Mouse (Mus musculus) hematopoietic stem cell, adult 5-6 weeks (primary cell): ENCODE data around the gene Klhl12. TPM values are rescaled to one million over a fixed set of nuclear protein-coding genes. Genes with fewer than 3 reads are reported as not detected.

Experiments
- ATAC-seq, 2 experiments: fragments of 125-278 bp in 1 of 2; replicated peaks in 1 of 2; 2 replicates each; pipeline ENCODE4 v1.8.0; 2016 to 2017; ENCODE audit warnings: inconsistent platforms in 2 of 2, mild to moderate bottlenecking in 2 of 2, moderate number of reproducible peaks in 2 of 2, low read depth in 1 of 2, moderate TSS enrichment in 1 of 2; ENCODE audit not compliant: low FRiP score in 2 of 2, poor library complexity in 2 of 2, severe bottlenecking in 2 of 2, insufficient read depth in 1 of 2, low TSS enrichment in 1 of 2
- total RNA-seq: library from RNA; stranded (forward); fragments of 172-1452, 232-1000 nt; gene quantifications from 2 replicates; pipeline ENCODE4 v1.2.3, GENCODE M21; 2017

The Klhl12 gene
- 21.6 and 29.2 TPM in 2 replicates for total RNA-seq

DNA sequence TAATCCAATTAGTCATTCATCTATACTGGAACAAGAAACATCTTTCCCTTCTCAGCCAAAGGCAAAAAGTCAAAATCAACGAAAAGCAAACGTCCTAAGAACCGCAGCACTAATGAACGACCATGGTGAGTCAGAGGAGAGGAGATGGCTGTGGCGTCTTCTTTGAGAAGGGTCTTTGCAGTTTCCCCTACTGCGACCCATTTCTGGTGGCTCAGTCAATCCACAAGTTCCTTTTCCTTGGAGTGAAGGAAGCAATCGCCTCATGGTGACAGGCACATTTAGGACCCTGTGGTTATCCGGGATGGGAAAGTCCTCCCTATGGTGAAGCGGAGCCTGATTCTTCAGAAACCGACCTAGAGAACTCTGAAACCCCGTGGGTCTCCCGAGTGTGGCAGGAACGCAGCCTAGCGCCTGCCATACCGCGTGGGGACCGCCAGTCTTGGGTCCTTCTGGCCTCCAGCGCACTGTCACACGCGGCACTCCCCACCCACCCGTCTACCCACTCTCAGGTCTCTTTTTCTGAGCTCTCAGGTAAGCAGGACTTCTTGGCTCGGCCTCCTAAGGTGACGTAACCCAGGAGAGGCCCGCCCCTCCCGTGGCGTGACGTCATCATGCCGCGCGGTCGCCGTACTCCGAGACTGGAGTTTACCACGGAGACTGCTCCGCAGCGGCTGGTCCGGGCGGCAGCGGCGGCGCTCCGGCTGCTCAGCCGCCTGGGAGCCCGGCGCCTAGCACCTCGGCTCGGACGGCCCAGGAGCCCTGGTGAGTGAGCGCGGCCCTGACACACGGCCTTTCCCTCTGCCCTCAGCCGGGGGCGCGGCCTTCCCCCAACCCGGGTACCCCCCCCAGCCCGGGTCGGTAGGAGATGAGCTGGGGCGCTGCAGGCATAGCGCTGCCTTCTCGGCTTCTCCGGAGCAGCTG lies at the start of gene Klhl12:
TSS of gene Klhl12 (plus strand) at position 628 of the 921 bp plus-strand sequence.
- ATAC-seq: peak; percentile 81 to 94

GRCm38 (mm10) chr1:134406414-134406771 lies 48.9 kb upstream of the Klhl12 start:
- ATAC-seq: peak; percentile 9 to 26; a peak in 1 of 4 replicates

DNA sequence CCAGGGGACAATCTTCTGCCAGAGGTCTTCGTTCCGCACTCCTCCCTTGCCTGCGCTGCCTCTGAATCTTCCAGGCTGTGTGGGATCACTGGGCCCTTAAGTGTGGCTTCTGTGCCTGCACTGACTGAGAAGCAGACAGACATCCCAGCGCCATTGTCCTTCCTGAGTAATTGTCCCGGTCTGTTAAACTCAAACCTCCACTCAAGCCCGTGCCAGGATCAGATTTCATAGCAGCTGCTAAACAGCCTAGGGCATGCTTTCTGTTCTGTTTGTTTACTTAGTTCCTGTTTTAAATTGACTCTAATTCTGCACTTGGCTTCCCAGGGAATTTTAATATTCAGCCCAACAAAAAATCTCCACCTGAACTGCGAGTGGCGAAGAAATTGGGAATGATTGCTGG lies 47.3 kb upstream of the Klhl12 start:
- ATAC-seq: no peak

GRCm38 (mm10) chr1:134411706-134412629 lies 43.4 kb upstream of the Klhl12 start:
- ATAC-seq: no peak

- ATAC-seq: no peak
Measured at GRCm38 (mm10) chr1:134414038-134414437, 41.3 kb upstream of the Klhl12 start.

- ATAC-seq: peak in 1 of 2 experiments; percentile 5; a peak in 1 of 4 replicates
Measured at GRCm38 (mm10) chr1:134414501-134415167, 40.7 kb upstream of the Klhl12 start.

DNA sequence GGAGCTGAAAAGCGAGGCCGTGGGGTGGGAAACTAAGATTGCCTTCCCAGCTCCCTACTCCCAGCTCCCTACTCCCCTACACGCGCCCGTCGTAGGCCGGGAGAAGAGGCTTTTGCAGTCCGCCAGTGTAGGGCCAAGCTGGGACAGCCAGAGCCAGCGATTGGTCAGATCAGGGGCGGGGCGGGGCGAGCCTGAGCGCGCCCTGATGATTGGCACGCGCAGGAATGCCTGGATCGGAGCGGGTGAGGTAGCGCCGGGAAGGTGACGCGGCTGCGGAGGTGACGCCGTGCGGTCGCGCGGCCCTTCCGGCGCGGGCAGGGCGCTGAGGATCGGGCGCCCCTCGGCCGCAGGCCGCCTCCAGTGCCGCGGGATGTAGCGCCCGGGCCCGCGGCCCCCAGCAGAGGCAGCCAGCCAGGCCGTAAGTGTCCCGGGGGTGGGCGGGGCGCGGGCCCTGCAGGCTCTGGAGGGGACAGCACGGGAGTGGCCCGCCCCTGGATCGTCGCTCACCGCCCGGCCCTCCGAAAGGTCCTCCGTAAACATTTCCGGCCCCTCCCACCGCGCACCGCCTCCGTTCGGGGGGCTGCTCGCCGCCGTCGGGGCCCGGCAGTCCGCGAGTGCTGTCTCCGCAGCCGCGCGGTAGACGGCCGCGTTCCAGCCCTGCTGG lies 40.0 kb upstream of the Klhl12 start, which contains the start of gene Adipor1:
TSS of gene Adipor1 (plus strand) at position 211 of the 664 bp plus-strand sequence.
- peak; percentile 95 to 99 for ATAC-seq

GRCm38 (mm10) chr1:134418414-134418975 lies 36.8 kb upstream of the Klhl12 start:
- ATAC-seq: no peak

- ATAC-seq: no peak
Measured at GRCm38 (mm10) chr1:134419176-134419575, 36.2 kb upstream of the Klhl12 start.

GRCm38 (mm10) chr1:134419751-134420458 lies 35.4 kb upstream of the Klhl12 start:
- peak; percentile 30 to 54; a peak in 1 of 4 replicates for ATAC-seq

DNA sequence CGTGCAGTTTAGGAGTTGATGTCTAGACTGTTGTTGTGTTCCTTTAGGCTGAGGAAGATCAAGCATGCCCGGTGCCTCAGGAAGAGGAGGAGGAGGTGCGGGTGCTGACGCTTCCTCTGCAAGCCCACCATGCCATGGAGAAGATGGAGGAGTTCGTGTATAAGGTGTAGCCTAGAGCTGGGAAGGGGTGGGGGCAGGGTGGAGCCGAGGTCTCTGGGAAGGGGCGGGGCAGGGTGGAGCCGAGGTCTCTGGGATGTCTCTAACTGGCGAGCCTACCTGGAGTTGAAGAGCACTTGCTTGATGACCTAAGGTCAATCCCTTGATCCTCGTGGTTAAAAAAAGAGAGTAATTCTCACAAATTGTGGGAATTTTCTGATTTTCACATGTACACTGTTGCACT lies 31.4 kb upstream of the Klhl12 start:
- no peak for ATAC-seq

DNA sequence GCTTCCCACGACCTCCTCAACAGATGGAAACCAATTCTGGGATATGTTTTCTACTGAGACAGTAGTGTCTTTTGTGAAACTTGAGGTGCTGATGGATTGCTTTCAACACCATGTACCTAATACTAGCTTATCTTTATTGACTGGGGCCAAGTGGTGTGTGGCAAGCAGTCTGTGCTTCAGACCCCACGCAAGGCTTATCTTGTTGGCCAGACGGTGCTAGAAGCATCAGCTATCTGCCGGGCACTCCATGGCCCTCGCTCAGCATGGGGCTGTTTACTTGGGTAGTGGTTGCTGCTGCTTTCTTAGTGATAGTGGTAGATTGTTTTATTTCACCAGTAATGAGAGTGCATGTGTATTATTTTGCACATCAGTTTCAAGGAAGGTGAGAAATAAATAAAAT lies 29.0 kb upstream of the Klhl12 start:
- peak in 1 of 2 experiments; percentile 24; a peak in 1 of 4 replicates for ATAC-seq

- ATAC-seq: no peak
Measured at GRCm38 (mm10) chr1:134433002-134433401, 22.3 kb upstream of the Klhl12 start.

GRCm38 (mm10) chr1:134433473-134433872 lies 21.9 kb upstream of the Klhl12 start:
- ATAC-seq: no peak

GRCm38 (mm10) chr1:134435414-134435813 lies 19.9 kb upstream of the Klhl12 start:
- ATAC-seq: peak; percentile 68 to 92; a peak in 3 of 4 replicates

DNA sequence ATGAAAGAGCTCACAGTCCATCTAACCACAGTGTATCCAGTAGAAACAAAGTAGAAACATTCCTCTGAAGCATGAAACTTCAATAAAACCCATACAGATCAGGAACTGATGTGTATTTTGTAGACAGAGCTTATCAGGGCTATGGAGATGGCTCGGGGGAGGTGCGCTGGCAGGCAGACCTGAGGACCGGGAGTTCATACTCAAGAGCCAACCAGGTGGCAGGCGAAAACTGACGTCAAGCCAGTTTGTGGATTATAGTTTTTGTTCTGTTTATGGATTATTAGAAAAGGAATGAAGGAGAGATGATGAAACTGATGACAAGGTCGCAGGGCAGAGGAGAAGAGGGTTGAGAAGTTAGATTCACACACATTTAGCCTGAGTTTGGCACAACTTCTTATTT lies 14.9 kb upstream of the Klhl12 start:
- no peak for ATAC-seq
